Mouse (Mus musculus) hindbrain, embryonic 15.5 days (tissue): Measurements from ENCODE around the gene 1810010H24Rik. TPM values are rescaled to one million over a fixed set of nuclear protein-coding genes. Genes with fewer than 3 reads are reported as not detected.

Experiments used
- ATAC-seq: fragments of 200-750 bp; cut with Nextera tagmentation; 2 replicates; pipeline ENCODE4 v1.8.0; 2017; ENCODE audit warnings: low read depth, moderate number of reproducible peaks, moderate TSS enrichment; ENCODE audit not compliant: low FRiP score
- H3K27ac ChIP-seq: fragments of 300-500 bp; sonication (generic); replicated peaks from 2 replicates; pipeline ENCODE4 v1.5.1; 2015; ENCODE audit warnings: mild to moderate bottlenecking, inconsistent platforms
- H3K27me3 ChIP-seq: fragments of 300-500 bp; sonication (generic); 2 replicates; pipeline ENCODE4 v1.6.1; 2015; ENCODE audit warnings: control low read depth, inconsistent platforms
- H3K36me3 ChIP-seq: fragments of 300-500 bp; sonication (generic); 2 replicates; pipeline ENCODE4 v1.6.1; 2015; ENCODE audit warnings: control low read depth, inconsistent platforms
- H3K4me1 ChIP-seq: fragments of 300-500 bp; sonication (generic); replicated peaks from 2 replicates; pipeline ENCODE4 v1.6.1; 2015; ENCODE audit warnings: control low read depth, inconsistent platforms
- H3K4me2 ChIP-seq: fragments of 300-500 bp; sonication (generic); 2 replicates; pipeline ENCODE4 v1.6.1; 2015; ENCODE audit warnings: moderate library complexity, mild to moderate bottlenecking, inconsistent platforms
- H3K4me3 ChIP-seq: fragments of 300-500 bp; sonication (generic); 2 replicates; pipeline ENCODE4 v1.5.1; 2015; ENCODE audit warnings: mild to moderate bottlenecking, inconsistent platforms
- H3K9ac ChIP-seq: fragments of 300-500 bp; sonication (generic); 2 replicates; pipeline ENCODE4 v1.6.1; 2015; ENCODE audit warnings: inconsistent platforms
- H3K9me3 ChIP-seq: fragments of 300-500 bp; sonication (generic); 2 replicates; pipeline ENCODE4 v1.6.1; 2016; ENCODE audit warnings: control low read depth, inconsistent platforms
- WGBS: fragments of 180-500 bp; shearing (Covaris S2); methylation state at CpG from one replicate; pipeline ENCODE4 v1.1.7; 2015; 5-methylcytosine and 5-hydroxymethylcytosine counted together
- polyA plus RNA-seq: library from polyadenylated mRNA; unstranded; fragments of >200 nt; fragmentation: Nextera tagmentation; extraction: Ambion mirVana; gene quantifications from 2 replicates; pipeline ENCODE4 v1.2.1, GENCODE M21; 2015

Gene 1810010H24Rik
- polyA plus RNA-seq, 1 experiment from 2014 or later, result 6.3 TPM

GRCm38 (mm10) chr11:107028754-107029153 lies 3.3 kb downstream of the 1810010H24Rik start:
- Histone ChIP-seq H3K27me3 (no peaks in the 10 kb centered on the region), H3K9me3 (no peaks in the 10 kb centered on the region), H3K4me2 (peak overlapping the region; percentile 97)

GRCm38 (mm10) chr11:107029536-107029935 lies 4.1 kb downstream of the 1810010H24Rik start:
- no peak overlapping the region for H3K4me2 ChIP-seq
- 54% methylated on average over 19 of the region's 19 CpGs for WGBS
- ATAC-seq, result no peak
- H3K4me3 ChIP-seq, result no peak overlapping the region
- H3K9me3 ChIP-seq, result no peaks in the 10 kb centered on the region
- H3K9ac ChIP-seq, result no peak overlapping the region
- H3K36me3 ChIP-seq, result no peaks in the 10 kb centered on the region
- H3K27me3 ChIP-seq, result no peaks in the 10 kb centered on the region
- H3K27ac ChIP-seq, result no peak overlapping the region
- peaks cover 32% of the 10 kb centered on the region for H3K4me1 ChIP-seq

More at GRCm38 (mm10) chr11:107028754-107029153, 3.3 kb downstream of the 1810010H24Rik start:
- 67% methylated on average over 6 of the region's 6 CpGs for WGBS
- Histone ChIP-seq H3K36me3 (no peaks in the 10 kb centered on the region), H3K4me1 (peaks cover 37% of the 10 kb centered on the region), H3K27ac (peak overlapping the region; percentile 89), H3K9ac (peak overlapping the region; percentile 53; the same call in 1 of the 2 replicates), H3K4me3 (peak overlapping the region; percentile 58)
- ATAC-seq, result no peak

- Histone ChIP-seq H3K9ac (no peak overlapping the region), H3K27me3 (no peaks in the 10 kb centered on the region), H3K36me3 (peaks cover 4% of the 10 kb centered on the region; the same call in 1 of the 2 replicates), H3K27ac (no peak overlapping the region), H3K4me2 (no peak overlapping the region), H3K4me3 (no peak overlapping the region), H3K4me1 (peaks cover 11% of the 10 kb centered on the region), H3K9me3 (no peaks in the 10 kb centered on the region)
- 28% methylated on average over 7 of the region's 7 CpGs for WGBS
- no peak for ATAC-seq
These were observed 6.2 kb downstream of the 1810010H24Rik start for GRCm38 (mm10) chr11:107031635-107032034.

- ATAC-seq, result no peak
- 84% methylated on average over 10 of the region's 10 CpGs for WGBS
- Histone ChIP-seq H3K9me3 (no peaks in the 10 kb centered on the region), H3K27me3 (no peaks in the 10 kb centered on the region), H3K4me3 (no peak overlapping the region), H3K4me2 (no peak overlapping the region), H3K36me3 (peaks cover 20% of the 10 kb centered on the region), H3K27ac (no peak overlapping the region), H3K9ac (no peak overlapping the region), H3K4me1 (no peaks in the 10 kb centered on the region)
These were observed 8.8 kb downstream of the 1810010H24Rik start for GRCm38 (mm10) chr11:107034085-107034810.

- ATAC-seq, result no peak
- H3K4me2 ChIP-seq, result no peak overlapping the region
- H3K4me1 ChIP-seq, result no peaks in the 10 kb centered on the region
- H3K36me3 ChIP-seq, result peaks cover 58% of the 10 kb centered on the region
- no peak overlapping the region for H3K9ac ChIP-seq
- no peak overlapping the region for H3K4me3 ChIP-seq
- WGBS, result 97% methylated on average over 5 of the region's 5 CpGs
- no peaks in the 10 kb centered on the region for H3K9me3 ChIP-seq
- H3K27me3 ChIP-seq, result no peaks in the 10 kb centered on the region
- no peak overlapping the region for H3K27ac ChIP-seq
These were observed 13.9 kb downstream of the 1810010H24Rik start for GRCm38 (mm10) chr11:107039417-107039816.

DNA sequence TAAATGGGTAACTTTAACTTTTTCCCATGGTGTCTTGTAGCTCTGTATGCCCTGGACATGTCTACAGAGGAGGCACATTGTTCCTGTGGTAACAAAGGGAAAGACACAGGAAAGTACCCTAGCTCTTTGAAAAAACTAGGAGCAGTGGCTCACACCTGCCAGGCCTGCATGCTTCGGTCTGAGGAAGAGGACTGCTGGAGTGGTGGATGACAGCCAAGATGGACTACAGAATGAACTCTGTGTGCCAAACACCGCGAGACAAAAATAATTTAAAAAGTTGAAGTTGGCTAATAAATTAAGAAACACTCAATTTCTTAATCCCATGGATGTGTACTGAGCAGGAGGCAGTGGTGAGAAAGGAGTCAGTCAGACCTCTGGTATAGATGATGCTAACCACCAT lies 15.9 kb downstream of the 1810010H24Rik start:
- no peaks in the 10 kb centered on the region for H3K27me3 ChIP-seq
- 85% methylated on average over 3 of the region's 3 CpGs for WGBS
- no peaks in the 10 kb centered on the region for H3K9me3 ChIP-seq
- H3K27ac ChIP-seq, result no peak overlapping the region
- H3K4me1 ChIP-seq, result no peaks in the 10 kb centered on the region
- no peak for ATAC-seq
- no peak overlapping the region for H3K4me3 ChIP-seq
- no peak overlapping the region for H3K9ac ChIP-seq
- H3K4me2 ChIP-seq, result no peak overlapping the region
- peaks cover 59% of the 10 kb centered on the region for H3K36me3 ChIP-seq

DNA sequence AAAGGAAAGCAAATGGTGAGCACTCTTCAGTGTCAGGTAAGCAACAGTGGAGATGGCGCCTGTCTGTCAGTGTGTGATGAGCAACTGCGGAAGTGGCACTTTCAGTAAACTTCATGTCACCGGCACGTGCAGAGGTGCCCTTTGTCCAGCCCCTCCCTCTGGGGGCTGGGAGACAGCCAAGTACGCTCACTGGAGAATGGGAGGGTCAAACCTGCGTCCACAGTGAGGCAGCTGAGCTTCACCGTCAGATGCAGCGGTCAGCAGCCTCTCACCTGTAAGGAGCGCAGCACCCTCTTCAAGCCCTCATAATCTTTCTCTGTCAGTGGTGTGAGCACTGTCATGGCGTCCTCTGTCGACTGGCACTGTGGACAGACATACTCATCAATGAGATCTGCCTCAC lies 17.9 kb downstream of the 1810010H24Rik start:
- no peak overlapping the region for H3K27ac ChIP-seq
- no peaks in the 10 kb centered on the region for H3K9me3 ChIP-seq
- no peaks in the 10 kb centered on the region for H3K27me3 ChIP-seq
- H3K4me1 ChIP-seq, result no peaks in the 10 kb centered on the region
- WGBS, result 94% methylated on average over 11 of the region's 11 CpGs
- no peak overlapping the region for H3K4me2 ChIP-seq
- ATAC-seq, result no peak
- peaks cover 59% of the 10 kb centered on the region for H3K36me3 ChIP-seq
- no peak overlapping the region for H3K4me3 ChIP-seq
- H3K9ac ChIP-seq, result no peak overlapping the region

- Histone ChIP-seq H3K4me2 (no peak overlapping the region), H3K27me3 (no peaks in the 10 kb centered on the region), H3K36me3 (peaks cover 52% of the 10 kb centered on the region), H3K4me1 (no peaks in the 10 kb centered on the region), H3K27ac (0 out of 2 replicates have a peak overlapping the region, but pooled peaks have one; percentile 12), H3K4me3 (no peak overlapping the region), H3K9me3 (no peaks in the 10 kb centered on the region), H3K9ac (no peak overlapping the region)
- WGBS, result 57% methylated on average over 5 of the region's 5 CpGs
- peak; percentile 59; the same call in 1 of the 2 replicates for ATAC-seq
These were observed 18.8 kb downstream of the 1810010H24Rik start for GRCm38 (mm10) chr11:107044321-107044720.

- Histone ChIP-seq H3K27ac (no peak overlapping the region), H3K9ac (no peak overlapping the region), H3K27me3 (no peaks in the 10 kb centered on the region), H3K36me3 (peaks cover 44% of the 10 kb centered on the region), H3K4me1 (no peaks in the 10 kb centered on the region), H3K4me2 (no peak overlapping the region), H3K4me3 (no peak overlapping the region), H3K9me3 (no peaks in the 10 kb centered on the region)
- 91% methylated on average over 4 of the region's 4 CpGs for WGBS
- ATAC-seq, result no peak
These were observed 20.1 kb downstream of the 1810010H24Rik start for GRCm38 (mm10) chr11:107045546-107045945.

- H3K36me3 ChIP-seq, result peaks cover 34% of the 10 kb centered on the region
- no peaks in the 10 kb centered on the region for H3K27me3 ChIP-seq
- H3K9ac ChIP-seq, result no peak overlapping the region
- 89% methylated on average over 15 of the region's 15 CpGs for WGBS
- H3K9me3 ChIP-seq, result no peaks in the 10 kb centered on the region
- no peaks in the 10 kb centered on the region for H3K4me1 ChIP-seq
- H3K4me3 ChIP-seq, result no peak overlapping the region
- H3K27ac ChIP-seq, result no peak overlapping the region
- ATAC-seq, result no peak
- no peak overlapping the region for H3K4me2 ChIP-seq
These were observed 21.5 kb downstream of the 1810010H24Rik start for GRCm38 (mm10) chr11:107046766-107047620.

GRCm38 (mm10) chr11:107054870-107055269 lies 29.4 kb downstream of the 1810010H24Rik start:
- Histone ChIP-seq H3K9me3 (no peaks in the 10 kb centered on the region), H3K4me2 (no peak overlapping the region), H3K27me3 (no peaks in the 10 kb centered on the region), H3K9ac (no peak overlapping the region), H3K27ac (no peak overlapping the region), H3K4me1 (no peaks in the 10 kb centered on the region), H3K36me3 (peaks cover 78% of the 10 kb centered on the region), H3K4me3 (no peak overlapping the region)
- no peak for ATAC-seq
- WGBS, result 100% methylated on average over 6 of the region's 6 CpGs

- ATAC-seq, result no peak
- Histone ChIP-seq H3K9ac (no peak overlapping the region), H3K4me2 (no peak overlapping the region), H3K9me3 (no peaks in the 10 kb centered on the region), H3K4me3 (no peak overlapping the region), H3K36me3 (peaks cover 91% of the 10 kb centered on the region), H3K27me3 (no peaks in the 10 kb centered on the region), H3K27ac (no peak overlapping the region), H3K4me1 (no peaks in the 10 kb centered on the region)
- 92% methylated on average over 6 of the region's 6 CpGs for WGBS
These were observed 31.9 kb downstream of the 1810010H24Rik start for GRCm38 (mm10) chr11:107057391-107057790.
